Mouse (Mus musculus): ENCODE data around the gene Rcc1.

DNA sequence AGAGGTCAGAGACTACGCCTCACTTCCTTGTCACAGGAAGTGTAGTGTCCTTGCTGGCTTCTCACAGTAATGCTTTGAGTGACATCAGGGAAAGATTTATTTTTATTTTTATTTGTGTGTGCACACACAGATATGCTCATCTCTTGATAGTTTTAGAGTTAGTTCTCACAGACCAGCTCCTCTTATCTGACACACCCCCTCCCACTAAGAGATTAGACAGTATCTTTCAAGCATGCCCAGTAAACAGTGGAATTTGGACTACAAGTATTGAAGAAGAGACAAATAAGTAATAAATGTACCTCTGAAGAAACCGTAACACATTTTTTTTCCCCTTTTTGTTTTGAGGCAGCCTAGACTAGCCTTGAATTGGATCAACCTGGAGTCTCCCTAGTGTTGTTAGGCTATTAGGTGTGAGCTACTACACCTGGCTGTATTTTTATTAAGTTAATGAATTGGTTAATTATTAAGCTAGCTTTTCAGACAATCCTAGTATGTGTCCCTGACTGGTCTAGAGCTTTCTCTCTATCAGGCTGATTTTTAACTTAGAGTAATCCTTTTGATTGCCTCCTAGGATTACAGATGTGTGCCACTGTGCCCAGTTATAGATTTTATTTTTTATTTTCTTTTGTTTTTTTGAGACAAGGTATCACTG is 27.7 kb upstream of the Rcc1 start:
- TF ChIP-seq POLR2A (IDR thresholded peaks at IDR 0.05; ENCODE audit: borderline replicate concordance, low read depth, low read length) (no peak), CTCF (IDR thresholded peaks at IDR 0.05; ENCODE audit: low read depth, low read length) (no peak)

Measured in bone marrow macrophage, adult 2 months (primary cell).